Mouse (Mus musculus) brain, embryonic 14.5 days (tissue): ENCODE results near the gene Hist1h1e.

ENCODE experiments used
- CTCF ChIP-seq: fragments of 200-500 bp; IDR thresholded peaks from 2 replicates; pipeline ENCODE4 v1.5.1; 2012; ENCODE audit warnings: inconsistent platforms, mild to moderate bottlenecking, moderate library complexity, borderline replicate concordance; ENCODE audit not compliant: insufficient read depth, insufficient read length; ENCODE audit errors: extremely low read depth
- POLR2A ChIP-seq: fragments of 200-500 bp; IDR thresholded peaks from 2 replicates; pipeline ENCODE4 v1.6.1; 2012; ENCODE audit warnings: mild to moderate bottlenecking, inconsistent platforms, borderline replicate concordance; ENCODE audit not compliant: poor library complexity, insufficient read depth, insufficient read length, severe bottlenecking; ENCODE audit errors: extremely low read depth

- TF ChIP-seq POLR2A (no peak), CTCF (no peak)
Measured at GRCm38 (mm10) chr13:23620056-23620732, 2.2 kb downstream of the Hist1h1e start.
